Mouse (Mus musculus): ENCODE results near the gene Ly6g.
"Not testable (repeated sequence)": the region's sequence is repeated elsewhere in the genome, so short reads cannot be mapped to it uniquely, and the experiment has no call there.

GRCm38 (mm10) chr15:75137739-75138138, 17.3 kb upstream of the Ly6g start:
- TF ChIP-seq CTCF, POLR2A (IDR thresholded peaks at IDR 0.05; ENCODE audit: extremely low read depth, insufficient read depth, low read length): not testable (repeated sequence)

All from cortical plate, adult 2 months (tissue).